Mouse (Mus musculus): Measurements from ENCODE around the gene Unc119b.
"Not testable (repeated sequence)": the region's sequence is repeated elsewhere in the genome, so short reads cannot be mapped to it uniquely, and the experiment has no call there.

GRCm38 (mm10) chr5:115148872-115149271, 14.1 kb upstream of the Unc119b start:
- not testable (repeated sequence) for TF ChIP-seq CTCF (IDR thresholded peaks at IDR 0.05; ENCODE audit: extremely low read depth, insufficient read depth, insufficient read length, insufficient replicate concordance); POLR2A (IDR thresholded peaks at IDR 0.05; ENCODE audit: low read depth, low read length)

Data from spleen, adult 2 months (tissue).